Mouse (Mus musculus) spleen, embryonic (tissue): ENCODE measurements around the gene Dnm3.

Experiments
- CTCF ChIA-PET: fragments of 350-600 bp; sonication (Branson Sonifier 250); formaldehyde crosslinking; loops from one replicate; lab custom pipeline; 2022; lab: Charles Lee

The Dnm3 gene

GRCm38 (mm10) chr1:162079989-162080388, 397.8 kb downstream of the Dnm3 start:
- CTCF ChIA-PET, result no interaction called here

GRCm38 (mm10) chr1:162077454-162077853, 400.4 kb downstream of the Dnm3 start:
- CTCF ChIA-PET, result no interaction called here

- CTCF ChIA-PET, result no interaction called here
Measured at GRCm38 (mm10) chr1:162076581-162077001, 401.2 kb downstream of the Dnm3 start.

GRCm38 (mm10) chr1:162075831-162076230, 402.0 kb downstream of the Dnm3 start:
- CTCF ChIA-PET, result no interaction called here

GRCm38 (mm10) chr1:162075416-162075815, 402.4 kb downstream of the Dnm3 start:
- CTCF ChIA-PET, result no interaction called here

- CTCF ChIA-PET, result no interaction called here
Measured at GRCm38 (mm10) chr1:162074626-162075410, 403.0 kb downstream of the Dnm3 start.

GRCm38 (mm10) chr1:162072917-162073578, 404.8 kb downstream of the Dnm3 start:
- CTCF ChIA-PET, result no interaction called here

GRCm38 (mm10) chr1:162053608-162054007, 424.2 kb downstream of the Dnm3 start:
- CTCF ChIA-PET, result no interaction called here

- CTCF ChIA-PET, result no interaction called here
Measured at GRCm38 (mm10) chr1:162053186-162053585, 424.6 kb downstream of the Dnm3 start.

- CTCF ChIA-PET, result no interaction called here
Measured at GRCm38 (mm10) chr1:162052755-162053154, 425.1 kb downstream of the Dnm3 start.

- CTCF ChIA-PET, result no interaction called here
Measured at GRCm38 (mm10) chr1:162052138-162052537, 425.7 kb downstream of the Dnm3 start.

GRCm38 (mm10) chr1:162051710-162052109, 426.1 kb downstream of the Dnm3 start:
- CTCF ChIA-PET, result no interaction called here

GRCm38 (mm10) chr1:162047673-162048072, 430.2 kb downstream of the Dnm3 start:
- CTCF ChIA-PET, result no interaction called here

GRCm38 (mm10) chr1:162043788-162044717, 433.8 kb downstream of the Dnm3 start:
- CTCF ChIA-PET, result no interaction called here

GRCm38 (mm10) chr1:162043216-162043615, 434.6 kb downstream of the Dnm3 start:
- CTCF ChIA-PET, result no interaction called here

GRCm38 (mm10) chr1:162042384-162042783, 435.4 kb downstream of the Dnm3 start:
- CTCF ChIA-PET, result no interaction called here

GRCm38 (mm10) chr1:162040490-162041274, 437.2 kb downstream of the Dnm3 start:
- CTCF ChIA-PET, result no interaction called here

GRCm38 (mm10) chr1:162039808-162040207, 438.0 kb downstream of the Dnm3 start:
- CTCF ChIA-PET, result no interaction called here

GRCm38 (mm10) chr1:162039011-162039595, 438.7 kb downstream of the Dnm3 start:
- CTCF ChIA-PET, result interaction anchor here (0.8 kb wide), 1 partner anchor 18 kb away, joined by 10 read pairs; no protein-coding TSS in a partner anchor

- CTCF ChIA-PET, result no interaction called here
Measured at GRCm38 (mm10) chr1:162038431-162038830, 439.4 kb downstream of the Dnm3 start.

GRCm38 (mm10) chr1:162037968-162038421, 439.8 kb downstream of the Dnm3 start:
- CTCF ChIA-PET, result no interaction called here
